Mouse (Mus musculus) left cerebral cortex, postnatal 14 days (tissue): ENCODE results near the gene Thg1l. TPM values are rescaled to one million over a fixed set of nuclear protein-coding genes. Genes with fewer than 3 reads are reported as not detected.

ENCODE experiments used
- DNase-seq, 2 experiments: peaks; one replicate each; pipeline ENCODE4 v3.0.0; 2021 to 2022; ENCODE audit warnings: low spot score in 2 of 2, mixed read lengths in 1 of 2
- intact Hi-C: fragments of 180-260 bp; cut with DNase I; formaldehyde crosslinking; loops from one replicate; pipeline ENCODE4 v1.15.1; 2025
- total RNA-seq, 2 experiments: library from RNA; stranded (reverse); gene quantifications; 2 replicates each; pipeline ENCODE4 v1.2.3; 2021

Thg1l gene
- total RNA-seq, 2 experiments from 2014 or later: 7.4 to 10.0 TPM

- DNase-seq: peak in 1 of 2 experiments; percentile 20
- intact Hi-C loops: no loop called here
Measured at GRCm38 (mm10) chr11:45937478-45937877, 17.8 kb downstream of the Thg1l start.

- intact Hi-C loops: no loop called here
- no peak for DNase-seq
Measured at GRCm38 (mm10) chr11:45932771-45933170, 22.5 kb downstream of the Thg1l start.

- DNase-seq: no peak
- intact Hi-C loops: loop anchor here (5.0 kb wide), 1 partner anchor 1342 kb away; no protein-coding TSS in a partner anchor
Measured at GRCm38 (mm10) chr11:45929541-45929940, 25.8 kb downstream of the Thg1l start.

GRCm38 (mm10) chr11:45927456-45927855 lies 27.8 kb downstream of the Thg1l start:
- intact Hi-C loops: loop anchor here (5.0 kb wide), 1 partner anchor 1340 kb away; no protein-coding TSS in a partner anchor
- no peak for DNase-seq

- intact Hi-C loops: loop anchor here (5.0 kb wide), 1 partner anchor 1339 kb away; no protein-coding TSS in a partner anchor
- peak; percentile 82 to 85 for DNase-seq
Measured at GRCm38 (mm10) chr11:45926640-45927082, 28.6 kb downstream of the Thg1l start.

GRCm38 (mm10) chr11:45925436-45925835 lies 29.9 kb downstream of the Thg1l start:
- no peak for DNase-seq
- intact Hi-C loops: loop anchor here (5.0 kb wide), 1 partner anchor 1338 kb away; no protein-coding TSS in a partner anchor

- intact Hi-C loops: no loop called here
Measured at GRCm38 (mm10) chr11:45921480-45921898, 33.8 kb downstream of the Thg1l start.

GRCm38 (mm10) chr11:45921026-45921425 lies 34.3 kb downstream of the Thg1l start:
- intact Hi-C loops: no loop called here
- no peak for DNase-seq

More at GRCm38 (mm10) chr11:45921480-45921898, 33.8 kb downstream of the Thg1l start:
- DNase-seq: no peak

- intact Hi-C loops: no loop called here
- DNase-seq: no peak
Measured at GRCm38 (mm10) chr11:45918836-45919235, 36.5 kb downstream of the Thg1l start.

- intact Hi-C loops: no loop called here
- DNase-seq: no peak
Measured at GRCm38 (mm10) chr11:45918018-45918417, 37.3 kb downstream of the Thg1l start.

GRCm38 (mm10) chr11:45916196-45916595 lies 39.1 kb downstream of the Thg1l start:
- DNase-seq: no peak
- intact Hi-C loops: no loop called here

GRCm38 (mm10) chr11:45910701-45911100 lies 44.6 kb downstream of the Thg1l start:
- intact Hi-C loops: no loop called here
- DNase-seq: no peak

GRCm38 (mm10) chr11:45908894-45909293 lies 46.4 kb downstream of the Thg1l start:
- intact Hi-C loops: no loop called here

GRCm38 (mm10) chr11:45908070-45908469 lies 47.2 kb downstream of the Thg1l start:
- no peak for DNase-seq
- intact Hi-C loops: no loop called here

More at GRCm38 (mm10) chr11:45908894-45909293, 46.4 kb downstream of the Thg1l start:
- DNase-seq: no peak

- no peak for DNase-seq
- intact Hi-C loops: no loop called here
Measured at GRCm38 (mm10) chr11:45907301-45907700, 48.0 kb downstream of the Thg1l start.

GRCm38 (mm10) chr11:45906109-45906786 lies 49.0 kb downstream of the Thg1l start:
- intact Hi-C loops: no loop called here
- no peak for DNase-seq

GRCm38 (mm10) chr11:45900233-45901015 lies 54.9 kb downstream of the Thg1l start:
- DNase-seq: no peak
- intact Hi-C loops: no loop called here

GRCm38 (mm10) chr11:45897392-45897791 lies 57.9 kb downstream of the Thg1l start:
- intact Hi-C loops: no loop called here
- peak; percentile 20 to 55 for DNase-seq
